Mouse (Mus musculus): ENCODE data around the gene Tmem163. TPM values are rescaled to one million over a fixed set of nuclear protein-coding genes. Genes with fewer than 3 reads are reported as not detected.

Gene Tmem163
- polyA plus RNA-seq, 1 experiment from 2014 or later = 0.69 TPM

DNA sequence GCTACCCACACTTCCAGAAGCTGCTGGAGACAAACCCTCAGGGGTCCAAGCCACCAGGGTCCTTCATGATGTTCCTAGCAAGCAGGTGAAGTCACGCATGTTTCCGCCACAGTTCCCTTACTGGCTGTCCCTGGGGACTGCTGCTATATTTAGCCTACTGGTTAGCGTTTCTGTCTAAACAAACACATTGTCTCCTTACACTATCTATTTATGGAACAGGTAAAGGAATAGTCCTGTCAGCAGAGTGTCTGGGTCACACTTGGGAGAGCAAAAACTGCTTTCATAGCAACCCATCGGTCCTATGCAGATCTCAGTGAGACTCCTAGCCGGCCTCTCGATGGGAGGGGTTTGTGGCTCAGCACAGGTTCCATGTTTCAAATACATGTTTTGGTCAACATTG, 168.0 kb downstream of the Tmem163 start:
- H3K4me2 ChIP-seq (replicated peaks; ENCODE audit: low read depth) = no peak overlapping the region
- 85% methylated on average over 6 of the region's 6 CpGs for WGBS
- no peaks in the 10 kb centered on the region for H3K9me3 ChIP-seq (ENCODE audit: control insufficient read depth, low read length)
- H3K4me3 ChIP-seq (ENCODE audit: low read depth, low read length) = no peak overlapping the region
- H3K27me3 ChIP-seq (ENCODE audit: control insufficient read depth, insufficient read depth, low read length) = no peaks in the 10 kb centered on the region
- no peak overlapping the region for H3K9ac ChIP-seq (ENCODE audit: low read length)
- DNase-seq (ENCODE audit: low spot score) (no peak), ATAC-seq (ENCODE audit: low FRiP score, low TSS enrichment) (no peak)
- H3K36me3 ChIP-seq (ENCODE audit: control insufficient read depth, insufficient read depth, low read length) = no peaks in the 10 kb centered on the region
- H3K4me1 ChIP-seq (replicated peaks; ENCODE audit: control insufficient read depth, insufficient read depth) = no peaks in the 10 kb centered on the region
- no peak overlapping the region for H3K27ac ChIP-seq (replicated peaks)
- TF ChIP-seq EP300 (optimal IDR thresholded peaks at IDR 0.05) (no peak), CTCF (IDR thresholded peaks at IDR 0.05; ENCODE audit: low read depth) (no peak)

DNA sequence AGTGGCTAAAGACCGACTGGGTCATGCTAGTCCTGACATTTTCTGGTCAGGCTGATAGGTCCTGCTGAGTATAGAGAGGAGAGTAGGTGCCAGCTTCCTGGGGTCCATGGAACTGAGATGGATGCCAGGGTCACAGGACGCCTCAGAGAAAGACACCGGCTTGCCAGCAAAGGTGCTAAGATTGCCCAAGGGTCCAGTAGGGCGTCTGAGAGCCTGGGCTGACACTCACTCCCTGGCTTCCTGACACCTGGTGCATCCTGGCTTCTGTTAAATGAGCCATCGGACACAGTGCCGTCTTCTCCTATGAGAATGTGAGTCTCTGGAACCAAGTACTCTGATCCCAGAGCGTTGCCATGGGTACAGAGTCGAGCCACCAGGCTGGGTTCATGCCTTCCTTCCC, 170.4 kb downstream of the Tmem163 start:
- TF ChIP-seq EP300 (optimal IDR thresholded peaks at IDR 0.05) (no peak), CTCF (IDR thresholded peaks at IDR 0.05; ENCODE audit: low read depth) (no peak)
- ATAC-seq (ENCODE audit: low FRiP score, low TSS enrichment) = no peak
- Histone ChIP-seq H3K9me3 (ENCODE audit: control insufficient read depth, low read length) (no peaks in the 10 kb centered on the region), H3K9ac (ENCODE audit: low read length) (no peak overlapping the region), H3K4me3 (ENCODE audit: low read depth, low read length) (no peak overlapping the region), H3K4me2 (replicated peaks; ENCODE audit: low read depth) (no peak overlapping the region), H3K27me3 (ENCODE audit: control insufficient read depth, insufficient read depth, low read length) (no peaks in the 10 kb centered on the region), H3K27ac (replicated peaks) (no peak overlapping the region), H3K36me3 (ENCODE audit: control insufficient read depth, insufficient read depth, low read length) (no peaks in the 10 kb centered on the region), H3K4me1 (replicated peaks; ENCODE audit: control insufficient read depth, insufficient read depth) (no peaks in the 10 kb centered on the region)
- WGBS = 80% methylated on average over 8 of the region's 8 CpGs
- DNase-seq (ENCODE audit: low spot score) = no peak

DNA sequence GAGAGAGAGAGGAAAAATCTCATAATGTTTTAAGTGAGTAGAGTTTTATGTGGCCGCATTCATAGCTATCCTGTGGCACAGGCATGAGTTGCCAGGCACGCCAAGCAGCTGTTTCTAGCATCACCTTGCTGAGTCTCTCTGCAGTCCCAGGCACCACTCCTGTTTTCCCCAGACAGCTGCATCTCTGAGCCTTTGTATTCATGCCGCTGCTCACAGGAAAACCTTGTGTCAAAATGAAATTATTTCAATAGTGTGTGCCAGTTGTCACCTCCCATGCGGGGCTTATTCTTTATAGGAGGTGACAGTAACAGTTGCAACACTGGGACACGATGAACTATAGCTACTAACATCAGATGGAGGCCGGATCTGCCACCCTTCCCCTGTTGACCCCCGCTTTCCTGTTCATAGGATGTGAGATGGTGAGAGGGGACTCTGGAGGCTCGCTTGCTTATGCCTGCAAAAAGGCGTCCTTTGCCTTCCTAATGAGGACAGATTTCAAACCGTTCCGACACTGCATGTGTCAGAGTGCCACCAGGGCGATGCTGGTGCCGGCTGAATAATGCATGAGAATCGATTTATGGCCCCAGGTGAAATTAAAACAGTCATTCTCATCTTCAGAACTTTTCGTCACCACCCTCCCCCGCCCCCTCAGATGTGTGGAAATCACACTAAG, 171.1 kb downstream of the Tmem163 start:
- no peak overlapping the region for H3K4me3 ChIP-seq (ENCODE audit: low read depth, low read length)
- H3K4me1 ChIP-seq (replicated peaks; ENCODE audit: control insufficient read depth, insufficient read depth) = no peaks in the 10 kb centered on the region
- no peaks in the 10 kb centered on the region for H3K36me3 ChIP-seq (ENCODE audit: control insufficient read depth, insufficient read depth, low read length)
- no peak overlapping the region for H3K9ac ChIP-seq (ENCODE audit: low read length)
- ATAC-seq (ENCODE audit: low FRiP score, low TSS enrichment) (no peak), DNase-seq (ENCODE audit: low spot score) (no peak)
- no peaks in the 10 kb centered on the region for H3K9me3 ChIP-seq (ENCODE audit: control insufficient read depth, low read length)
- WGBS = 75% methylated on average over 16 of the region's 16 CpGs
- no peak for TF ChIP-seq EP300 (optimal IDR thresholded peaks at IDR 0.05)
- no peak for TF ChIP-seq CTCF (IDR thresholded peaks at IDR 0.05; ENCODE audit: low read depth)
- H3K27ac ChIP-seq (replicated peaks) = no peak overlapping the region
- H3K27me3 ChIP-seq (ENCODE audit: control insufficient read depth, insufficient read depth, low read length) = no peaks in the 10 kb centered on the region
- H3K4me2 ChIP-seq (replicated peaks; ENCODE audit: low read depth) = no peak overlapping the region

DNA sequence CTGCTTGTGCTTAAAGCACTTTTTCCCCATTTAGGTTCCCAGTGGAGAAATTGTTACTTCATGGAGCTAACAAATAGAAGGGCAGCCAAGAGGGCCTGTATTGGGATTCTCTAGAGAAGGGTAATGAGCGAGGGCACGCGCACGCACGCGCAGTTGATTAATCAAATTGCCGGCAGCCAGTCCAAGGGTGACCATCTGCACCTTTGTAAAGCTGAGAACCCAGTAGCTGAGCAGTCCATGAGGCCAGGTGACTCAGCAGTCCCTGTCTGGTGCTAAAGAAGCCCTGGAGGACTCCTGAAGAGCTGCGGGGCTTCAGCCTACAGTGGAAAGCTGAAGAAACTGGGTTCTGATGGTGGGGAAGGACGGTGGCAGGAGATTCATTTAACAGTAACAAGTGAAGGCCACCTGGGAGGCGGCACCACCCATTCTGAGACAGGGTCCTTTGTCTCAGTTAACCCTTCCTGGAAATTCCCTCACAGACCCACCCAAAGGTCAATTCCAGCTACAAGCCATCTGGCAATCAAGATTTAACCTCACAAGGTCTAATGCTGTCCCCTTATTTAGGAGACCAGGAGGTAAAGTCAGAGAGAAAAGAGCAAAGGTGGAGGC, 172.2 kb downstream of the Tmem163 start:
- H3K36me3 ChIP-seq (ENCODE audit: control insufficient read depth, insufficient read depth, low read length) = no peaks in the 10 kb centered on the region
- H3K4me1 ChIP-seq (replicated peaks; ENCODE audit: control insufficient read depth, insufficient read depth) = no peaks in the 10 kb centered on the region
- no peak overlapping the region for H3K9ac ChIP-seq (ENCODE audit: low read length)
- H3K27ac ChIP-seq (replicated peaks) = no peak overlapping the region
- H3K4me2 ChIP-seq (replicated peaks; ENCODE audit: low read depth) = no peak overlapping the region
- H3K4me3 ChIP-seq (ENCODE audit: low read depth, low read length) = no peak overlapping the region
- ATAC-seq (ENCODE audit: low FRiP score, low TSS enrichment) (no peak), DNase-seq (ENCODE audit: low spot score) (no peak)
- H3K9me3 ChIP-seq (ENCODE audit: control insufficient read depth, low read length) = no peaks in the 10 kb centered on the region
- H3K27me3 ChIP-seq (ENCODE audit: control insufficient read depth, insufficient read depth, low read length) = no peaks in the 10 kb centered on the region
- no peak for TF ChIP-seq CTCF (IDR thresholded peaks at IDR 0.05; ENCODE audit: low read depth)
- WGBS = 73% methylated on average over 10 of the region's 10 CpGs

DNA sequence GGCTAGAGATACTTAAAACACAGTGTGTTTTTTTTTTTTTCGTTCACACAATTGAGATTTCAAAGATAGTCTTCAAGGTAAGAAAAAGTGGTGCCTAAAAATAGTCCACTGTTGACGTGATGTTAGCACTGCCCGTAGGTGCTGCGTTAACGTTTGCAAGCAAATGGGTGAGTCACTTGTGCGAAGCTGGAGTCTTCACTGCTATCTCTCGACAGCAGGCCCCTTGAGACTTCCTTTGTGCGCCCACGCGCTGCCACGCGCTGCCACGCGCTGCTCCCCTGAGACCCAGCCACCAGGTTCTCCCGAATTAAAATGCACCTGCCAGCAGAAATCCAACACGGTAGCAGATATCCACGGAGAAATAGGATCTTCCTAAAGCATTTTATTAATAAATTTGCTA, 178.6 kb downstream of the Tmem163 start:
- WGBS = 68% methylated on average over 17 of the region's 17 CpGs
- DNase-seq (ENCODE audit: low spot score) (no peak), ATAC-seq (ENCODE audit: low FRiP score, low TSS enrichment) (no peak)
- no peak overlapping the region for H3K9ac ChIP-seq (ENCODE audit: low read length)
- H3K4me1 ChIP-seq (replicated peaks; ENCODE audit: control insufficient read depth, insufficient read depth) = no peaks in the 10 kb centered on the region
- no peaks in the 10 kb centered on the region for H3K27me3 ChIP-seq (ENCODE audit: control insufficient read depth, insufficient read depth, low read length)
- TF ChIP-seq CTCF (IDR thresholded peaks at IDR 0.05; ENCODE audit: low read depth) (no peak), EP300 (optimal IDR thresholded peaks at IDR 0.05) (no peak)
- no peaks in the 10 kb centered on the region for H3K36me3 ChIP-seq (ENCODE audit: control insufficient read depth, insufficient read depth, low read length)
- H3K27ac ChIP-seq (replicated peaks) = no peak overlapping the region
- H3K4me3 ChIP-seq (ENCODE audit: low read depth, low read length) = no peak overlapping the region
- H3K4me2 ChIP-seq (replicated peaks; ENCODE audit: low read depth) = no peak overlapping the region
- H3K9me3 ChIP-seq (ENCODE audit: control insufficient read depth, low read length) = no peaks in the 10 kb centered on the region

DNA sequence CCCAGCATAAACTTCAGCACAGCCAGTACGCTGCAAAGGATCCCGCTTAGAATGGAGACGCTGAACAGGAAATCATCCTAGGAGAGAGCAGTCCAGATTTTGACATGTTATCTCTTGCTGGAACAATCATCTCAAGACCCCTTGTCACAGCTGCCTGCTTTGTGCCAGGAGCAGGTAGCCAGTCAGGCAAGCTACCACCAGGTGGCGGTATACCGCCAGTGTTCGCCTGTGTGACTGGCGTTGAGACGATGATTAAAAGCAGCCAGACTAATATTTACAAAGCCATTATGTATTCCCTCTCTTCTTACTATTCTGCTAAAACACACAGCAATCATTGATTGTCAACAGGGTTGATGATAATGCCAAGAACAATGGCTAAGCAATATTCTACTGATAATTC, 179.1 kb downstream of the Tmem163 start:
- peak; percentile 92 for TF ChIP-seq CTCF (IDR thresholded peaks at IDR 0.05; ENCODE audit: low read depth)
- no peak for TF ChIP-seq EP300 (optimal IDR thresholded peaks at IDR 0.05)
- Histone ChIP-seq H3K9ac (ENCODE audit: low read length) (no peak overlapping the region), H3K4me3 (ENCODE audit: low read depth, low read length) (no peak overlapping the region), H3K36me3 (ENCODE audit: control insufficient read depth, insufficient read depth, low read length) (no peaks in the 10 kb centered on the region), H3K4me1 (replicated peaks; ENCODE audit: control insufficient read depth, insufficient read depth) (no peaks in the 10 kb centered on the region), H3K4me2 (replicated peaks; ENCODE audit: low read depth) (no peak overlapping the region), H3K27me3 (ENCODE audit: control insufficient read depth, insufficient read depth, low read length) (no peaks in the 10 kb centered on the region), H3K9me3 (ENCODE audit: control insufficient read depth, low read length) (no peaks in the 10 kb centered on the region), H3K27ac (replicated peaks) (no peak overlapping the region)
- ATAC-seq (ENCODE audit: low FRiP score, low TSS enrichment) (no peak), DNase-seq (ENCODE audit: low spot score) (peak; percentile 83)
- 8% methylated on average over 8 of the region's 8 CpGs for WGBS

Data from stomach, postnatal 0 days (tissue).